ENCODE assay signal across 19 mouse cellular contexts in the genomic region with DNA sequence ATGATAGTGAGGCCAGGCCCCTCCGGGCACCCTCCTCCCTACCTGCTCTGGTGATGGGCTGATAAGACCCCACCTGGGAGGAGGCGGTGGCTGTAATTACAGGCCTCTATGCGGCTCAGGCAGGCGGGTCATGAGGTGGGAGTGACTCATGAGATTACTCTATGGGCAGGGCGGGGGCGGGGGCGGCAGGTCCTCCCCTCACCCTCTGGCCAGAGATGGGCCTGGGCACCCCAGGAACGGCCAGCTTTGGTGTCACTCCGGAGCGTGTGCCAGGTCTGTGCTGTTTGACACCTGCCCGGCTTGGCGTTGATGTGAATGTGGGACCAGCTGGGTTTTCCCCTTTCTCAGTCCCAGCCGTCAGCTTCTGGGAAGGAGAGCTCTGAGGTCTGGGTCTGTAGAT. TPM values are rescaled to one million over a fixed set of nuclear protein-coding genes. Genes with fewer than 3 reads are reported as not detected.
DNase-seq lines count a peak whose midpoint lies in the region; ATAC-seq lines count a peak whose summit lies in the region.
"Had no signal": no experiment of that assay in that cellular context is flagged by ENCODE, and none has a peak within 500 bp of the region (broad histone marks: within the 10 kb centered on the region; RNA-seq: fewer than 3 reads in every experiment).

No protein-coding gene starts in this region.

- DNase-seq in heart, adult 11 months = no peak
- DNase-seq in MN1 (ENCODE audit: low spot score) = peak; percentile 33
- no peak for DNase-seq in embryonic facial prominence, embryonic 14.5 days (ENCODE audit: low spot score)
- peak; percentile 71 for DNase-seq in skeletal muscle tissue, adult 2 months (ENCODE audit: low read depth, low spot score)
- no peak for DNase-seq in urinary bladder, postnatal 4 days (ENCODE audit: low spot score in 2 of 2)
- DNase-seq: cerebellum, adult 9-10 months; heart, postnatal 14 days; kidney, postnatal 10 days; lung, adult 2 months; spleen, adult 18-20 months; thymus, postnatal 25 days had no signal

- 0 out of 2 replicates have a peak, but pooled peaks have one; percentile 25 for ATAC-seq in heart, embryonic 15.5 days (replicated peaks; ENCODE audit: insufficient number of reproducible peaks, insufficient read depth, low FRiP score, low read depth)
- no peak for ATAC-seq in embryonic facial prominence, embryonic 14.5 days (ENCODE audit: low read depth)
- ATAC-seq in kidney, embryonic 16.5 days (ENCODE audit: low FRiP score, low TSS enrichment) = no peak
- ATAC-seq: inflammation-experienced regulatory T-cells, adult 6 months; liver, embryonic 12.5 days; midbrain, embryonic 15.5 days had no signal

- no peaks in the 10 kb centered on the region for H3K9me3 ChIP-seq in heart, embryonic 15.5 days (replicated peaks)
- H3K9me3 ChIP-seq in embryonic facial prominence, embryonic 14.5 days (ENCODE audit: control insufficient read depth, low read length) = no peaks in the 10 kb centered on the region
- no peaks in the 10 kb centered on the region for H3K9me3 ChIP-seq in kidney, embryonic 16.5 days (ENCODE audit: low read length)
- H3K9me3 ChIP-seq: hindbrain, embryonic 13.5 days; liver, embryonic 12.5 days; midbrain, embryonic 15.5 days had no signal

- no peaks in the 10 kb centered on the region for H3K36me3 ChIP-seq in heart, embryonic 15.5 days
- H3K36me3 ChIP-seq in embryonic facial prominence, embryonic 14.5 days (ENCODE audit: control insufficient read depth, insufficient read depth, low read length) = no peaks in the 10 kb centered on the region
- H3K36me3 ChIP-seq in kidney, embryonic 16.5 days (ENCODE audit: insufficient read depth, low read length) = no peaks in the 10 kb centered on the region
- H3K36me3 ChIP-seq: hindbrain, embryonic 13.5 days; liver, embryonic 12.5 days; midbrain, embryonic 15.5 days had no signal

- no peak overlapping the region for H3K9ac ChIP-seq in heart, embryonic 15.5 days
- H3K9ac ChIP-seq in embryonic facial prominence, embryonic 14.5 days (ENCODE audit: low read depth, low read length) = no peak overlapping the region
- H3K9ac ChIP-seq in kidney, embryonic 16.5 days (replicated peaks; ENCODE audit: low read length) = no peak overlapping the region
- H3K9ac ChIP-seq: hindbrain, embryonic 13.5 days; liver, embryonic 12.5 days; midbrain, embryonic 15.5 days had no signal

- 65% methylated on average over 13 of the region's 13 CpGs for WGBS in heart, embryonic 15.5 days
- 70% methylated on average over 9 of the region's 13 CpGs for WGBS in embryonic facial prominence, embryonic 14.5 days
- WGBS in kidney, embryonic 16.5 days = 48% methylated on average over 13 of the region's 13 CpGs

- peaks cover 11% of the 10 kb centered on the region for H3K4me1 ChIP-seq in heart, embryonic 15.5 days (replicated peaks)
- peaks cover 12% of the 10 kb centered on the region; the same call in 1 of the 2 replicates for H3K4me1 ChIP-seq in embryonic facial prominence, embryonic 14.5 days (ENCODE audit: control insufficient read depth, insufficient read depth, low read length)
- H3K4me1 ChIP-seq in kidney, embryonic 16.5 days (ENCODE audit: insufficient read depth, low read length) = peaks cover 18% of the 10 kb centered on the region
- H3K4me1 ChIP-seq: liver, embryonic 12.5 days; midbrain, embryonic 15.5 days had no signal

- no peaks in the 10 kb centered on the region for H3K27me3 ChIP-seq in heart, embryonic 15.5 days
- no peaks in the 10 kb centered on the region for H3K27me3 ChIP-seq in embryonic facial prominence, embryonic 14.5 days (replicated peaks; ENCODE audit: control insufficient read depth, insufficient read depth, low read length)
- H3K27me3 ChIP-seq in kidney, embryonic 16.5 days (ENCODE audit: insufficient read depth, low read length) = no peaks in the 10 kb centered on the region
- H3K27me3 ChIP-seq: hindbrain, embryonic 13.5 days; midbrain, embryonic 15.5 days had no signal

- H3K4me3 ChIP-seq in heart, embryonic 15.5 days = no peak overlapping the region
- H3K4me3 ChIP-seq in embryonic facial prominence, embryonic 14.5 days (ENCODE audit: low read depth, low read length) = no peak overlapping the region
- H3K4me3 ChIP-seq in kidney, embryonic 16.5 days (ENCODE audit: low read length) = no peak overlapping the region
- H3K4me3 ChIP-seq: hindbrain, embryonic 13.5 days; liver, embryonic 12.5 days; midbrain, embryonic 15.5 days; myocyte had no signal

- H3K27ac ChIP-seq in heart, embryonic 15.5 days = no peak overlapping the region
- H3K27ac ChIP-seq in embryonic facial prominence, embryonic 14.5 days (replicated peaks; ENCODE audit: low read depth, low read length) = 0 out of 2 replicates have a peak overlapping the region, but pooled peaks have one; percentile 10
- H3K27ac ChIP-seq in kidney, embryonic 16.5 days (ENCODE audit: low read length) = no peak overlapping the region
- H3K27ac ChIP-seq: hindbrain, embryonic 13.5 days; liver, embryonic 12.5 days; midbrain, embryonic 15.5 days had no signal

- H3K4me2 ChIP-seq in heart, embryonic 15.5 days = no peak overlapping the region
- no peak overlapping the region for H3K4me2 ChIP-seq in embryonic facial prominence, embryonic 14.5 days (ENCODE audit: low read depth, low read length)
- no peak overlapping the region for H3K4me2 ChIP-seq in kidney, embryonic 16.5 days (replicated peaks; ENCODE audit: low read depth, low read length)
- H3K4me2 ChIP-seq: heart, embryonic 11.5 days; hindbrain, embryonic 13.5 days; liver, embryonic 12.5 days; midbrain, embryonic 15.5 days had no signal

RNA-seq across cellular contexts. Expression of gene Tmem189, which starts 41.5 kb away (rescaled TPM):
- 35.3 and 45.7 TPM in 2 replicates for polyA plus RNA-seq in heart, embryonic 15.5 days (2015; fragmentation: Nextera tagmentation; extraction: Ambion mirVana)
- 40.0 and 40.6 TPM in 2 replicates for polyA plus RNA-seq in embryonic facial prominence, embryonic 14.5 days (2014; fragmentation: Nextera tagmentation; extraction: Ambion mirVana)
- polyA plus RNA-seq in kidney, embryonic 16.5 days (2015; fragmentation: Nextera tagmentation; extraction: Ambion mirVana) = 54.9 and 58.8 TPM in 2 replicates

RNA-seq across cellular contexts. Expression of gene Cebpb, which starts 42.4 kb away (rescaled TPM):
- polyA plus RNA-seq in heart, embryonic 15.5 days (2015; fragmentation: Nextera tagmentation; extraction: Ambion mirVana) = 10.2 and 14.3 TPM in 2 replicates
- polyA plus RNA-seq in embryonic facial prominence, embryonic 14.5 days (2014; fragmentation: Nextera tagmentation; extraction: Ambion mirVana) = 18.1 and 30.3 TPM in 2 replicates
- 0.34 and 0.45 TPM in 2 replicates for polyA plus RNA-seq in kidney, embryonic 16.5 days (2015; fragmentation: Nextera tagmentation; extraction: Ambion mirVana)

Comparison
In these comparisons a context has a peak if more than half of its experiments do, and no peak if none do; other contexts are left out.
1. DNase-seq: peak in MN1 (single experiment) and skeletal muscle tissue, adult 2 months (single experiment); none in heart, adult 11 months (single experiment), embryonic facial prominence, embryonic 14.5 days (single experiment) and urinary bladder, postnatal 4 days (0 of 2).